Mouse (Mus musculus): ENCODE measurements around the gene Lrrc17. TPM values are rescaled to one million over a fixed set of nuclear protein-coding genes. Genes with fewer than 3 reads are reported as not detected.

Gene Lrrc17
- polyA plus RNA-seq (2016; fragmentation: Nextera tagmentation; extraction: Ambion mirVana) = 3.0 and 9.9 TPM in 2 replicates

GRCm38 (mm10) chr5:21543409-21544201 is at the start of gene Lrrc17:
Gene Lrrc17, plus strand, starts transcription at chr5:21543559.
- peak within 1 kb of the TSS; percentile 49 for H3K27ac ChIP-seq

GRCm38 (mm10) chr5:21494781-21495180 is 48.6 kb upstream of the Lrrc17 start:
- DNase-seq (ENCODE audit: low spot score) = no peak
- H3K36me3 ChIP-seq = no peaks in the 10 kb centered on the region
- H3K4me1 ChIP-seq = peaks cover 4% of the 10 kb centered on the region; the same call in 1 of the 2 replicates
- 55% methylated on average over 3 of the region's 3 CpGs for WGBS
- H3K9me3 ChIP-seq = no peaks in the 10 kb centered on the region
- no peak overlapping the region for H3K4me3 ChIP-seq
- no peaks in the 10 kb centered on the region for H3K27me3 ChIP-seq (ENCODE audit: insufficient read depth, poor library complexity, severe bottlenecking)
- H3K27ac ChIP-seq = no peak overlapping the region

More at GRCm38 (mm10) chr5:21543409-21544201, at the start of gene Lrrc17:
- H3K4me1 ChIP-seq = peaks cover 8% of the 10 kb centered on the region
- no peaks in the 10 kb centered on the region for H3K9me3 ChIP-seq
- 47% methylated on average over 17 of the region's 17 CpGs for WGBS
- no peaks in the 10 kb centered on the region for H3K27me3 ChIP-seq (ENCODE audit: insufficient read depth, poor library complexity, severe bottlenecking)
- no peaks in the 10 kb centered on the region for H3K36me3 ChIP-seq
- H3K4me3 ChIP-seq = peak within 1 kb of the TSS; percentile 31
- no peak for DNase-seq (ENCODE audit: low spot score)

DNA sequence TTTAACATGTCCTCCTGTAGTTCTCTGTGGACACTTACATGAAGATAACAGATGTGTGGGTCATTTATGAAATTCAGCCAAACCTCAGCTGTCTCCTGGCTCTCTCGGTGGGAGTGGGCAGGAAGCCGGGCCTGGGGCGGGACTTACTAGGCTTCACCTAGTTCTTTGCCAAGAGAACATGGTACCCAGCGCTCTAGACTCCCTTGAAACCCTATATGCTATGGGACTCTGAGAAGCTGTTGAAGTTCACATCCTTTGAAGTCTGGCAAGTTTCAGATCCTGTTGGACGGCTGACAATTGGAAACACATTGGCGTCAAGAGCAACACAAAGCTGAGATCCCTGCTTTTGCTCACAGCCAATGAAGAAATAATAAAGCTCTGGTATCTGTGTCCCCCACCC is 47.0 kb upstream of the Lrrc17 start:
- Histone ChIP-seq H3K9me3 (no peaks in the 10 kb centered on the region), H3K27ac (no peak overlapping the region), H3K36me3 (no peaks in the 10 kb centered on the region), H3K4me1 (peaks cover 4% of the 10 kb centered on the region; the same call in 1 of the 2 replicates), H3K27me3 (ENCODE audit: insufficient read depth, poor library complexity, severe bottlenecking) (no peaks in the 10 kb centered on the region), H3K4me3 (no peak overlapping the region)
- WGBS = 67% methylated on average over 6 of the region's 6 CpGs
- DNase-seq (ENCODE audit: low spot score) = no peak

DNA sequence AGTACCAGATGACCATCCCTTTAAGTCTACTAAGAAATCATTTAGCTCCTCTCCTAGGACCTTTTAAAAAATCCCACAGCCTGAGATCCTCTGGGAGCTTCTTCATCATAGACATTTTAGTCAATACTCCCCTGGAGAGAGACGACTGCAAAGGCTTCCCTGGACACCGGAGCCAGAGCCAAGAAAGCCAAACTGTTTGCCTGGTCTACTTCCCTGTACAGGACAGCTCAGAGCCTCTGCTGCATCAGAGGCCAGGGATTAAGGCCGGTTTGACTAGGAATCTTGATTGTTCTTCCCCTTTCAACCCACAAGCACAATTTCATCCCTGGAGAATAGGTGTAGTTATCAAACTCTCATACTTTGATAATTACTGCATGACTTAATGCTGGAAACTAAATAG is 46.5 kb upstream of the Lrrc17 start:
- DNase-seq (ENCODE audit: low spot score) = no peak
- no peak overlapping the region for H3K4me3 ChIP-seq
- no peak overlapping the region for H3K27ac ChIP-seq
- H3K4me1 ChIP-seq = peaks cover 4% of the 10 kb centered on the region; the same call in 1 of the 2 replicates
- H3K27me3 ChIP-seq (ENCODE audit: insufficient read depth, poor library complexity, severe bottlenecking) = no peaks in the 10 kb centered on the region
- H3K9me3 ChIP-seq = no peaks in the 10 kb centered on the region
- 66% methylated on average over 3 of the region's 3 CpGs for WGBS
- H3K36me3 ChIP-seq = no peaks in the 10 kb centered on the region

GRCm38 (mm10) chr5:21498490-21498889 is 44.9 kb upstream of the Lrrc17 start:
- no peaks in the 10 kb centered on the region for H3K9me3 ChIP-seq
- H3K27me3 ChIP-seq (ENCODE audit: insufficient read depth, poor library complexity, severe bottlenecking) = no peaks in the 10 kb centered on the region
- peaks cover 4% of the 10 kb centered on the region; the same call in 1 of the 2 replicates for H3K4me1 ChIP-seq
- 83% methylated on average over 2 of the region's 2 CpGs for WGBS
- H3K36me3 ChIP-seq = no peaks in the 10 kb centered on the region
- H3K27ac ChIP-seq = no peak overlapping the region
- no peak overlapping the region for H3K4me3 ChIP-seq
- DNase-seq (ENCODE audit: low spot score) = no peak

DNA sequence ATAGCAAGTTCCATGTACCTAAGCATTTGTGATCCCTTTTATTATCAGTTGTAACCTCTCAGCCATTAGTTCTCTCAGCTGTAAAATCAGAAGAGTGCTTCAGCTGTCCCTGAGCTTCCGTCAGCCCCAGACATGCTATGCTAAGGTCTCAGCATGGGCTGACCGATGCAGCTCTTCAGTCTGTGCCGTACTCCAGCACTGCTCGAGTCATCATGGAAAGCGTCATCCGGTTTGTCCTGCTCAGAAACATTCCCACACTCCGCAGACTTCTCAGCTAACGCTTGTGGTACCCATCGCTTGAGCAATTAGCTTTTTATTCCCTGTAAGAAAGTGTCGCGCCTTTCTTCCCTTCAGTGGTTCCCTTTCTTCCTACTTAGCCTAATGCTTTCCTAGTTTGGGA is 44.4 kb upstream of the Lrrc17 start:
- Histone ChIP-seq H3K36me3 (no peaks in the 10 kb centered on the region), H3K27me3 (ENCODE audit: insufficient read depth, poor library complexity, severe bottlenecking) (no peaks in the 10 kb centered on the region), H3K27ac (no peak overlapping the region), H3K4me3 (no peak overlapping the region), H3K9me3 (no peaks in the 10 kb centered on the region), H3K4me1 (peaks cover 4% of the 10 kb centered on the region; the same call in 1 of the 2 replicates)
- WGBS = 88% methylated on average over 11 of the region's 11 CpGs
- DNase-seq (ENCODE audit: low spot score) = no peak

DNA sequence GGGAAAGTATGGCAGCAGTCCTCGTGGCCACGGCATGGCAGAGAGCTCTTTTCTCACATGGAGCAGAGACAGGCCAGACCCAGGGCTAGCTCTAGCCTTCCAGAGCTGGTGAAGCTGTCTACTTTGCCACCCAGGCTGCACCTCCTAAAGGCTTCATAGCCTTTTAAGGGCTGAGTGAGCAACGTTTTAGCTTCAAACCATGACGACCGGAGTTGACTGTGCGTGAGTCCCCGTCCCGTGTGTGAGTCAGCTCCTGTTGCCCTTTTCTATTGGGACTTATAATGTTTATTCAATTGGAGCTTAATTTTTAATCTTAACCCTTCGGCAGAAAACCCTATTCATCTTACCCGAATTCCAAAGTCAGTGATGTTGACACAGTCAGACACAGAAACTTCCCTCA is 43.2 kb upstream of the Lrrc17 start:
- H3K27me3 ChIP-seq (ENCODE audit: insufficient read depth, poor library complexity, severe bottlenecking) = no peaks in the 10 kb centered on the region
- 89% methylated on average over 10 of the region's 10 CpGs for WGBS
- H3K36me3 ChIP-seq = no peaks in the 10 kb centered on the region
- H3K4me3 ChIP-seq = no peak overlapping the region
- H3K4me1 ChIP-seq = no peaks in the 10 kb centered on the region
- DNase-seq (ENCODE audit: low spot score) = no peak
- H3K9me3 ChIP-seq = no peaks in the 10 kb centered on the region
- H3K27ac ChIP-seq = no peak overlapping the region

DNA sequence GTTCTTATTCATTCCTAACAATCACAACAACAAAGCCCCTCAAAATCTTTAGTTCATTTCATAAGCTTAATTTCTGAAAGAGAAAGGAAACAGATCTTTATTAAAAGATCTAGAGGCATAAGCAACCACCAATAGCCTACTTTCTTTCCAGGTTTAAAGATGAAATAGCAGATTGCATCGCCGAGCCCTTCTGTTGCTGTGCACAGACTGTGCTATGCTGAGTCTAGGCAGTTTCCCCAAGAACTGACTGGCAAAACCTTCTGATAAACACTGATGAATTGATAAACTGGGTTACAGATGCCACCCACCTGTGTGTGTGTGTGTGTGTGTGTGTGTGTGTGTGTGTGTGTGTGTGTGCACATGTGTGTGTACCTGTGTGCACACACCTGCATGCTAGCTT is 42.4 kb upstream of the Lrrc17 start:
- no peak overlapping the region for H3K4me3 ChIP-seq
- DNase-seq (ENCODE audit: low spot score) = no peak
- H3K36me3 ChIP-seq = no peaks in the 10 kb centered on the region
- H3K27ac ChIP-seq = no peak overlapping the region
- H3K4me1 ChIP-seq = no peaks in the 10 kb centered on the region
- WGBS = 81% methylated on average over 2 of the region's 2 CpGs
- H3K9me3 ChIP-seq = no peaks in the 10 kb centered on the region
- H3K27me3 ChIP-seq (ENCODE audit: insufficient read depth, poor library complexity, severe bottlenecking) = no peaks in the 10 kb centered on the region

- no peak for DNase-seq (ENCODE audit: low spot score)
- H3K27ac ChIP-seq = no peak overlapping the region
- no peaks in the 10 kb centered on the region for H3K36me3 ChIP-seq
- no peaks in the 10 kb centered on the region for H3K4me1 ChIP-seq
- H3K9me3 ChIP-seq = no peaks in the 10 kb centered on the region
- 85% methylated on average over 13 of the region's 13 CpGs for WGBS
- H3K27me3 ChIP-seq (ENCODE audit: insufficient read depth, poor library complexity, severe bottlenecking) = no peaks in the 10 kb centered on the region
- H3K4me3 ChIP-seq = no peak overlapping the region
Observed at GRCm38 (mm10) chr5:21502936-21503610, 40.3 kb upstream of the Lrrc17 start.

GRCm38 (mm10) chr5:21505159-21505558 is 38.2 kb upstream of the Lrrc17 start:
- no peaks in the 10 kb centered on the region for H3K4me1 ChIP-seq
- WGBS = 86% methylated on average over 8 of the region's 8 CpGs
- H3K9me3 ChIP-seq = no peaks in the 10 kb centered on the region
- no peaks in the 10 kb centered on the region for H3K27me3 ChIP-seq (ENCODE audit: insufficient read depth, poor library complexity, severe bottlenecking)
- H3K4me3 ChIP-seq = no peak overlapping the region
- no peaks in the 10 kb centered on the region for H3K36me3 ChIP-seq
- no peak for DNase-seq (ENCODE audit: low spot score)
- H3K27ac ChIP-seq = no peak overlapping the region

DNA sequence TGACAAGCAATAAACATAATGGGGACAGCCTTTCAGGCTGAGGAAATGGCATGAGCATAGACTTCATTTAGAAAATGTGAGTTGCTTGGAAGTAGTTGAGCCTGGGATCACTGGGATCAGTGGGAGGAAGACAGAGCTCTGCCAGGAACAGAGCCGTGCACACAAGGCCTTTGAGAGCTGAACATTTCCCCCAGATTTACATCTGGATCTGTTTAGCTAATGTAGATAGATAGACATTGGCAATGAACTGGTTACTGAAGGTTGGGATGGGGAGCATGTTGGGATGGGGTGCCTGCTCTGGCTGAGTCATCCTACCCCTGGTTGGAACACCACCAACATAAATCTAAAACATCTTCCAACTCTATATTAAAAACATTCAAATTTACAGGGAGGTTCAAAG is 36.5 kb upstream of the Lrrc17 start:
- Histone ChIP-seq H3K4me3 (no peak overlapping the region), H3K27me3 (ENCODE audit: insufficient read depth, poor library complexity, severe bottlenecking) (no peaks in the 10 kb centered on the region), H3K4me1 (no peaks in the 10 kb centered on the region), H3K36me3 (no peaks in the 10 kb centered on the region), H3K9me3 (no peaks in the 10 kb centered on the region), H3K27ac (no peak overlapping the region)
- WGBS = 63% methylated on average over 1 of the region's 1 CpGs
- no peak for DNase-seq (ENCODE audit: low spot score)

GRCm38 (mm10) chr5:21509801-21510200 is 33.6 kb upstream of the Lrrc17 start:
- Histone ChIP-seq H3K27ac (no peak overlapping the region), H3K27me3 (ENCODE audit: insufficient read depth, poor library complexity, severe bottlenecking) (no peaks in the 10 kb centered on the region), H3K36me3 (no peaks in the 10 kb centered on the region), H3K9me3 (no peaks in the 10 kb centered on the region), H3K4me3 (no peak overlapping the region), H3K4me1 (peaks cover 12% of the 10 kb centered on the region; the same call in 1 of the 2 replicates)
- DNase-seq (ENCODE audit: low spot score) = no peak
- 66% methylated on average over 4 of the region's 4 CpGs for WGBS

- Histone ChIP-seq H3K27ac (peak overlapping the region; percentile 62; the same call in 1 of the 2 replicates), H3K4me1 (peaks cover 12% of the 10 kb centered on the region; the same call in 1 of the 2 replicates), H3K27me3 (ENCODE audit: insufficient read depth, poor library complexity, severe bottlenecking) (no peaks in the 10 kb centered on the region), H3K9me3 (no peaks in the 10 kb centered on the region), H3K36me3 (no peaks in the 10 kb centered on the region), H3K4me3 (no peak overlapping the region)
- DNase-seq (ENCODE audit: low spot score) = no peak
- 38% methylated on average over 10 of the region's 10 CpGs for WGBS
Observed at GRCm38 (mm10) chr5:21513363-21513762, 30.0 kb upstream of the Lrrc17 start.

Data from heart, embryonic 10.5 days (tissue).